Comparison of ENCODE assay signal across 8 mouse cellular contexts in the genomic region with DNA sequence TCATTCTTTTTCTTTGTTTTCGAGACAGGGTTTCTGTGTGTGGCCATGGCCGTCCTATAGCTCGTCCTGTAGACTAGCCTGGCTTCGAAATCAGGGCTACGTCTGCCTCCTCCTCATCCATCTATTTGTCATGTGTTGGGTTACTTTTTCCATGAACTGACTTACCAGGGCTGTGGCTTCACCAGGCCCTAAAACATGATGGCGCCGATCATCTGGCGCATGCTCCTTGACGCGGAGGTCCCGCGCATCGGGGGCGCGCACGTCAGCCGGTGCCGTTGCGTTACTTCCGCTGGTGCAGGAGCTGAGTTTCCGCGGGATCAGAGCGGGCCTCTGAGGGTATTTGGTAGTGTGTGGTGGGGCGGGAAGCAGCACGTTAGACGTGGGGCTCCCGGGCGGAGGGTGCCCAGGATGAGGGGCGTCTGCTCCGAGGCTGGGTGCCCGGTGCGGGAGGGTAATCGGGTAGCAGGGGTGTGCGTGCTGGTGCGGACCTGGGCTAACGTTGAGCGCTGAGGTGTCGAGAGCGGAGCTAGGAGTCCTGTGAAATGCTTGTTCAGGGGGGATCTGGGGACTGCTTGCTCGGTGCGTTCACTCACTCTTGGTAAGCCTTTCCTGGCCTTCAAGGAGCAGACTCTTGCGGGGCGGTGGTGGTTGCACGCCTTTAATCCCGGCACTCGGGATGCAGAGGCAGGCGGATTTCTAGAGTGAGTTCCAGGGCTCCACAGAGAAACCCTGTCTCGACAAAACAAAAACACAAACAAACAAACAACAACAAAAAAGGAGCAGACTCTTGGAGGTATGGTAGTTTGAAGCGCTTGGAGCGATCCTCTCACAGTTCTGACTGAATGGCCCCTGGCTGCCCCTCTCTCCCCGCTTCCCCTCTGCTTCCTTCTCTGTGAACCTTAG. TPM values are rescaled to one million over a fixed set of nuclear protein-coding genes. Genes with fewer than 3 reads are reported as not detected.
DNase-seq lines count a peak whose midpoint lies in the region; ATAC-seq and TF ChIP-seq lines count a peak whose summit lies in the region.
"Not testable (repeated sequence)": the region's sequence is repeated elsewhere in the genome, so short reads cannot be mapped to it uniquely, and the experiment has no call there.

TSS of gene Syt11 (minus strand) at position 226 of the 903 bp plus-strand sequence.

- peak; percentile 18 to 32 for DNase-seq in CD8-positive naive resting alpha-beta T cell, adult 2 months (ENCODE audit: low read depth in 2 of 2, low spot score in 2 of 2)
- peak; percentile 53 for DNase-seq in brain, embryonic 14.5 days (ENCODE audit: low read depth)
- DNase-seq in liver, adult 2 months (ENCODE audit: extremely low read depth, low read depth, low spot score) = peak; percentile 31
- DNase-seq in midbrain, embryonic 14.5 days = peak; percentile 44

- not testable (repeated sequence) for H3K27me3 ChIP-seq in erythroblast, embryonic 14.5 days (ENCODE audit: control insufficient read depth); heart, embryonic 15.5 days; kidney, embryonic 16.5 days (ENCODE audit: insufficient read depth, low read length); liver, adult 2 months (ENCODE audit: control insufficient read depth, insufficient read depth, low read length); midbrain, embryonic 14.5 days (ENCODE audit: control insufficient read depth, insufficient read depth, low read length); stomach, embryonic 15.5 days (replicated peaks)

- H3K79me2 ChIP-seq in liver, adult 2 months (ENCODE audit: control insufficient read depth, insufficient read depth, low read length) = not testable (repeated sequence)

- peak; percentile 47 for ATAC-seq in heart, embryonic 15.5 days (replicated peaks; ENCODE audit: insufficient number of reproducible peaks, insufficient read depth, low FRiP score, low read depth)
- peak; percentile 77 for ATAC-seq in kidney, embryonic 16.5 days (ENCODE audit: low FRiP score, low TSS enrichment)
- ATAC-seq in midbrain, embryonic 14.5 days (ENCODE audit: low FRiP score, low TSS enrichment) = peak; percentile 35; the same call in 1 of the 2 replicates
- ATAC-seq in stomach, embryonic 15.5 days (ENCODE audit: insufficient read depth, low FRiP score, low read depth) = peak; percentile 77

- not testable (repeated sequence) for H3K36me3 ChIP-seq in erythroblast, embryonic 14.5 days (ENCODE audit: control insufficient read depth); heart, embryonic 15.5 days; kidney, embryonic 16.5 days (ENCODE audit: insufficient read depth, low read length); liver, adult 2 months (ENCODE audit: control insufficient read depth, insufficient read depth, low read length); midbrain, embryonic 14.5 days (ENCODE audit: control insufficient read depth, insufficient read depth, low read length); stomach, embryonic 15.5 days

- not testable (repeated sequence) for TF ChIP-seq CTCF in brain, embryonic 14.5 days (IDR thresholded peaks at IDR 0.05; ENCODE audit: borderline replicate concordance, extremely low read depth, insufficient read depth, insufficient read length); liver, adult 2 months (IDR thresholded peaks at IDR 0.05; ENCODE audit: low read depth, low read length)

- peak within 1 kb of the TSS; percentile 61; the same call in 1 of the 2 replicates for H3K27ac ChIP-seq in heart, embryonic 15.5 days
- not testable (repeated sequence) for H3K27ac ChIP-seq in kidney, embryonic 16.5 days (ENCODE audit: low read length); stomach, embryonic 15.5 days
- peak within 1 kb of the TSS; percentile 31; the same call in 1 of the 2 replicates for H3K27ac ChIP-seq in liver, adult 2 months (replicated peaks; ENCODE audit: insufficient read depth, low read depth, low read length)
- peak within 1 kb of the TSS; percentile 84 for H3K27ac ChIP-seq in midbrain, embryonic 14.5 days (replicated peaks; ENCODE audit: low read depth, low read length)

- H3K9ac ChIP-seq in heart, embryonic 15.5 days = peak within 1 kb of the TSS; percentile 38; the same call in 1 of the 2 replicates
- peak within 1 kb of the TSS; percentile 55 for H3K9ac ChIP-seq in kidney, embryonic 16.5 days (replicated peaks; ENCODE audit: low read length)
- H3K9ac ChIP-seq in liver, adult 2 months (ENCODE audit: low read depth, low read length) = peak within 1 kb of the TSS; percentile 87
- not testable (repeated sequence) for H3K9ac ChIP-seq in midbrain, embryonic 14.5 days (replicated peaks; ENCODE audit: low read length); stomach, embryonic 15.5 days

- H3K9me3 ChIP-seq in erythroblast, embryonic 14.5 days (ENCODE audit: control insufficient read depth, low read length); heart, embryonic 15.5 days (replicated peaks); kidney, embryonic 16.5 days (ENCODE audit: low read length); midbrain, embryonic 14.5 days (ENCODE audit: control insufficient read depth, low read length); stomach, embryonic 15.5 days: not testable (repeated sequence)

- not testable (repeated sequence) for TF ChIP-seq POLR2A in brain, embryonic 14.5 days (IDR thresholded peaks at IDR 0.05; ENCODE audit: borderline replicate concordance, extremely low read depth, insufficient read depth, insufficient read length, poor library complexity, severe bottlenecking); liver, adult 2 months (IDR thresholded peaks at IDR 0.05; ENCODE audit: extremely low read depth, insufficient read depth, low read length)

- H3K4me3 ChIP-seq in erythroblast, embryonic 14.5 days (replicated peaks) = peak within 1 kb of the TSS; percentile 61
- peak within 1 kb of the TSS; percentile 48 for H3K4me3 ChIP-seq in heart, embryonic 15.5 days
- peak within 1 kb of the TSS; percentile 41 for H3K4me3 ChIP-seq in kidney, embryonic 16.5 days (ENCODE audit: low read length)
- peak within 1 kb of the TSS; percentile 76 for H3K4me3 ChIP-seq in liver, adult 2 months (ENCODE audit: insufficient read depth, low read depth, low read length)
- H3K4me3 ChIP-seq in midbrain, embryonic 14.5 days (replicated peaks; ENCODE audit: low read depth, low read length) = peak within 1 kb of the TSS; percentile 31
- H3K4me3 ChIP-seq in stomach, embryonic 15.5 days (replicated peaks) = peak within 1 kb of the TSS; percentile 39

- H3K4me1 ChIP-seq in erythroblast, embryonic 14.5 days (ENCODE audit: control insufficient read depth) = peaks cover 12% of the 10 kb centered on the region
- not testable (repeated sequence) for H3K4me1 ChIP-seq in heart, embryonic 15.5 days (replicated peaks); kidney, embryonic 16.5 days (ENCODE audit: insufficient read depth, low read length); liver, adult 2 months (ENCODE audit: control insufficient read depth, insufficient read depth, low read length); midbrain, embryonic 14.5 days (ENCODE audit: control insufficient read depth, insufficient read depth, low read length); stomach, embryonic 15.5 days

- H3K4me2 ChIP-seq in heart, embryonic 15.5 days = peak within 1 kb of the TSS; percentile 56
- H3K4me2 ChIP-seq in kidney, embryonic 16.5 days (replicated peaks; ENCODE audit: low read depth, low read length) = peak within 1 kb of the TSS; percentile 46
- H3K4me2 ChIP-seq in midbrain, embryonic 14.5 days (ENCODE audit: low read length) = peak within 1 kb of the TSS; percentile 48
- H3K4me2 ChIP-seq in stomach, embryonic 15.5 days = peak within 1 kb of the TSS; percentile 41

- WGBS in heart, embryonic 15.5 days = 5% methylated on average over 36 of the region's 51 CpGs
- WGBS in kidney, embryonic 16.5 days = 4% methylated on average over 30 of the region's 51 CpGs
- whole genome bisulfite sequencing in liver, adult 2 months = 4% methylated on average over 42 of the region's 51 CpGs
- WGBS in midbrain, embryonic 14.5 days = 3% methylated on average over 34 of the region's 51 CpGs
- 3% methylated on average over 37 of the region's 51 CpGs for WGBS in stomach, embryonic 15.5 days

RNA-seq across cellular contexts. Expression of gene Syt11, which starts in this region (rescaled TPM):
- 149 and 165 TPM in 2 replicates for polyA plus RNA-seq in brain, embryonic 14.5 days (2012; rRNA removed)
- 0.02 TPM in 1 of 2 replicates, not detected in the other for polyA plus RNA-seq in erythroblast, embryonic 14.5 days (2012)
- polyA plus RNA-seq in heart, embryonic 15.5 days (2015; fragmentation: Nextera tagmentation; extraction: Ambion mirVana) = 10.8 and 14.4 TPM in 2 replicates
- 12.6 and 13.7 TPM in 2 replicates for polyA plus RNA-seq in kidney, embryonic 16.5 days (2015; fragmentation: Nextera tagmentation; extraction: Ambion mirVana)
- 1.6 and 1.9 TPM in 2 replicates for total RNA-seq in liver, adult 2 months (2014; rRNA removed)
- 0.92 and 2.4 TPM in 2 replicates for polyA plus RNA-seq in liver, adult 2 months (2012; rRNA removed)
- polyA plus RNA-seq in midbrain, embryonic 14.5 days (2014; fragmentation: Nextera tagmentation; extraction: Ambion mirVana) = 169 and 199 TPM in 2 replicates
- 17.1 and 22.3 TPM in 2 replicates for polyA plus RNA-seq in stomach, embryonic 15.5 days (2015; fragmentation: Nextera tagmentation; extraction: Ambion mirVana)
